Mouse (Mus musculus) heart, postnatal 10 days (tissue): ENCODE data around the gene Galr3. TPM values are rescaled to one million over a fixed set of nuclear protein-coding genes. Genes with fewer than 3 reads are reported as not detected.

Experiments used
- DNase-seq, 2 experiments: peaks; one replicate each; pipeline ENCODE4 v3.0.0; 2021
- intact Hi-C: fragments of 180-260 bp; cut with DNase I; formaldehyde crosslinking; loops from one replicate; pipeline ENCODE4 v1.15.1; 2025
- total RNA-seq, 2 experiments: library from RNA; stranded (reverse); gene quantifications; 2 replicates each; pipeline ENCODE4 v1.2.3; 2021

Galr3 gene
- total RNA-seq, 2 experiments from 2014 or later, result not detected

GRCm38 (mm10) chr15:79050964-79051363 lies 9.3 kb downstream of the Galr3 start:
- no peak for DNase-seq

DNA sequence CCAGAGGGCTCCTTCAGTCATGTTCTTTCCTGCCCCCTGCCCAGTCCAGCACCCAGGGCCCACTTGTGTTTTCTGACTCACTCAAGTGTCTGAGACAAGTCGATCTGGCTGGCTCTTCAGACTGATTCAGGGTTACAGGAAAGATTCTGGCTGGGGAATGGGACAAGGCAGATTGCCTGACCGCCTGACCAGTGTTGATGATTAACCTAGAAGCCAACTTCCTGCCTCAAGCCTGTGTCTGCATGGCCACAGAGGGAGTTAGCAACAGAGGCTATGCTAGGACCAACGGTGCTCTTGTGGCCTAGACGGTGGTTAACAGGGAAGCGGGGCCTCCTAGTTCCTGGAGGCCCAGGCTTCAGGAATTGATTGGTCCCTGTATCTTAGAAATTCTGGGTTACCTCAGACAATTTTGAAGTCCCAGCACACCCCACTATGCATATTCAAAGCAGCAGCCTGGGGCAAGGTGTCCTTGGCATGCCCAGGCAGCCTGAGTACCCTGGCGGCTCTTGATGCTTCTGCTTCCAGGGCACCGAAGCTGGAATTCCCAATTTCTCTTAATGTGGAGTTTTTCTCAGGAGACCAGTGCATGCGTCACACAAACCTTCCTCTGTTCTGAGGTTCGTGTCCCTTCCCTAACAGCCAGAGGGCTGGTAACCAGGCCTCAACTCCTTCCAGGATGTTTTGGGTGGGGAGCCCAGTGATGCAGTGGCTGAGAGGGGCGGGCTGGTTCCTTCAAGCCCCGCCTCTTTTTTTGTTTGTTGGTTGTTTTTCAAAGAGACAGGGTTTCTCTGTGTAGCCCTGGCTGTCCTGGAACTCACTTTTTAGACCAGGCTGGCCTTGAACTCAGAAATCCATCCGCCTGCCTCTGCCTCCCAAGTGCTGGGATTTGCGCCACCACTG lies 10.0 kb downstream of the Galr3 start:
- intact Hi-C loops, result no loop called here
- DNase-seq, result peak in 1 of 2 experiments; percentile 33

More at GRCm38 (mm10) chr15:79050964-79051363, 9.3 kb downstream of the Galr3 start:
- intact Hi-C loops, result no loop called here

- intact Hi-C loops, result no loop called here
- no peak for DNase-seq
These were observed 10.7 kb downstream of the Galr3 start for GRCm38 (mm10) chr15:79052366-79052765.

DNA sequence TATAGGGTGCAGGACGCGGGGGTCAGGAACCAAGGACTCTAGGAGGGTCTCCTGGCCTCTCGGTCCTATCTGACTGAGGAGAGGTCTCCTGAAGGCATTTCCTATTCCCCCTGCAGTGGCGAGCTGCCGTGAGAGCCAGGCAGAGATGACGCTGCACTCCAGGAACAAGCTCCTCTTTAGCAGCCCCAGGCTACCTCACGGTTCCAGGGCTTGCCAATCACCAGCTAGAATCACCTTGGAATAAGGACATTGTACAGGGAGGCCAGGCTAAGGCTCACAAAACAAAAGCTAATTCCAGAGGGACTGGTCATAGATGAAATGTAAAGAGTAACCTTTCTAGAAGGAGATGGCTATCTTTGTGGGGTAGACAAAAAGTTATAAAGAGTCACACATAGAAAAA lies 14.9 kb downstream of the Galr3 start:
- intact Hi-C loops, result no loop called here
- no peak for DNase-seq

DNA sequence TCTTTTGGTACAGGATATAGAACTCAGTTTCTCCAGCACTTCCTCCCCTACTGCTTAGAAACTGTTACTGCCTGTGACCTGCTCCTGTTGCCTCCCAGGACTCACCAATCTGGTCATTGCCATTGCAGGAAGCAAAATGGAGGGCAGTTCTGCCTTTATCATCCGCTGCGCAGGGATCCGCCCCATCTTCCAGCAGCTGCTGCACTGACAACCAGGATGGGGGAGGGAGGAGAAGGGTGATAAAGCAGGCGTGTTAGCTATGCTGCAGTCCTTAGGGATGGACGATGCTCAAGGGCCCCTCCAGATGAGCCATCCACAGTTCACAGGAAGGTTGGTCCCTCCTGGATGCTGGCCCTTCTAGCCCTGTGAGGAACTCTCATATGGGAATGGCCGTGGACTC lies 16.2 kb downstream of the Galr3 start:
- no peak for DNase-seq
- intact Hi-C loops, result no loop called here

GRCm38 (mm10) chr15:79060887-79061565 lies 19.3 kb downstream of the Galr3 start:
- DNase-seq, result no peak
- intact Hi-C loops, result no loop called here

DNA sequence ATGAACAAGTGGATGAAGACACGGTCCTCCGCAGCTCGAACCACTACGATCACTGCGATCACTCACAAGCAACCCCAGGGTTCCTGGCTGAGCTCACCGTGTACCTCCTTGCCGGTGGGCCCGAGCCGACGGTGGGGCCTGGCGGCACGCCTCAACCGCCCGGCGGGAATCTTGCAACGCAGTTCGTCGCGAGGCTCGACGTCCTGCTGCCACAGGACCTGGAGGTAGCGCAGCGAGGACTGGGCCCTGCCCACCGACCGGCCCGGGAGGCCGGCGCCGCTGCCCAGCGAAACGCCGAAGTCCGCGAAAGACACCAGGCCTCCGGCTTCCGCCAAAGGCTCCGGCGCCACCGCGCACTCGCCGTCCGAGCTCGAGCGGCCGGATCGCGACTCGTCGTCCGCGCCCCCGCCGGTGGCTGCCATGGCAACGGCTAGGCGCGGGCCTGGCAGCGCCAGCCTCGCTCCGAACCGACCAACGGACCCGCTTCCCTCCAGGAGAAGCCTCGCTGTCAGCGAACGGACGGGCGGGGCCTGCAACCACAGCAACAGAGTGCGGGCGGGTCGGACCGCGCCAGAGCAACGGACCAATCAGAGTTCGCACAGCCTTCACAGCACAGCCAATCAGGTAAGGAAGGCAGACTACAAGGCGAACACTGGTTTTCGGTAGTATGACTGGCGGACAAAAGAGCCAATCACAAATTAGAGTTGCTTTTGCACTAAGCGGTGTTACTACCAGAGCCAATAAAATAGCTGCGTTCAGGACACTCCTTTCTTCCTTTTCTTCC lies 20.9 kb downstream of the Galr3 start, which contains the start of gene Ankrd54:
Gene Ankrd54 (minus strand): TSS at position 518 of the 784 bp plus-strand sequence.
- intact Hi-C loops, result no loop called here
- peak; percentile 99 for DNase-seq

DNA sequence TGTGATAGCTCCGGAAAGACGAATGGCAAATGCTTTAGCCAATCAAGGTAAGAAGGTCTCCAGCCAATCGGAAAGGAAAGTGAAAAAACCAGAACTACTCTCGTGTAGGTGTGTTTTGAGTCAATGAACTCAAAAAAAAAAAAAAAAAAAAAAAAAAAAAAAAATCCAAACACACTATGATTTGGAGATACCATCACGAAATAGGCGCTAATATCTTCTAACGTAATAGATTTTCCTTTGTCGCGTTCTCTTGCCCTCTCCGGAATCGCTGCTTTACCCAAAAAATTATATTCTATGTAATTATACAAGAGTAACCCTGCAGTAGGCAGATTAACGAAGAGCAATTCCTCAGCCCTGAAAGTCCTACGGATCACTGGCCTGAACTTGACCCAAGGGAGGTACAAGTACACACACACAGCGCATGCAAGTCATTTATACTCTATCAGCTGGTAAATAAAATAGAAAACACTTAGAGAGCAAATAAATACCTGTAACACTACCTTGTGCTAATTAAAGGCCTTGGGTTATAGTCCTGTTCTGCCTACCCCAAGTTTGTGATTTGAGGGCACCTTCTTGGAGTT lies 21.6 kb downstream of the Galr3 start:
- no peak for DNase-seq
- intact Hi-C loops, result no loop called here

- peak; percentile 42 to 53 for DNase-seq
- intact Hi-C loops, result no loop called here
These were observed 23.5 kb downstream of the Galr3 start for GRCm38 (mm10) chr15:79065086-79065770.

DNA sequence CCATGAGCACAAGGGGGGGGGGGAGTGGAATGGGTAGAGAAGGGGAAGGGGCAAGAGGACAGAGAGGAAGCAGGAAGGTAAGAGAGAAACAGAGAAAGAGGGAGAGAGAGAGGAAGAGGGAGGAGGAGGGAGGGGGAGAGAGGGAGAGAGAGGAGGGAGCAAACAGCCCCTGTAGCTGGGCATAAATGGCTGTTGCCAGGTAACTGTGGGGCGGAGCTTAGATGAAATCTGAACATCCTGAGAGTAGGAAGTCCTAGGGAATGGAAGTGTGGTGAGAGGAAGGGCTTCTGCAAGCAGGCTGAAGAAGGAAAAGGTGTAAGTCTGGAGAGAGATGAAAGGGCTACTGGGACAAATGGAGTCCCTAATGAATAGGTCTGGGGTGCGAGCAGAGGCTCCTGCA lies 24.6 kb downstream of the Galr3 start:
- intact Hi-C loops, result no loop called here
- no peak for DNase-seq

DNA sequence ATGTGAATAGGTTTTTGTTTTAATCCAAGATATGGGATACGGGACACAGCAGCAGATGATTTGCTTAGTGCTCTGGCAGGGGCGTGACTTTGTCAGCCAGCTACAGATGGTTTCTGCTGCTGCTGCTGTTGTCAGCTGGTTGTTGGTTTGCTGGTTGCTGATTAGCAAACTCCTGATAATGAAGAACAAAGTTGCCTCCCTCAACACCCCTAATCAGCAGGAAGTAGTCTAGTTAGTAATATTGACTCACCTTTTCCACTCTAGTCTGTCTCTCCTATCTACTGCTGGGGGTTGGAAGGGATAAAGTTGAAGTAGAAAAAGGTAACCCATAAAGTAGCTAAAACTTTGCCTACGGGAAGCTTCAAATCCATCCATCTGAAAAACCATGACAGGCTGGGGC lies 25.9 kb downstream of the Galr3 start:
- intact Hi-C loops, result no loop called here
- no peak for DNase-seq

GRCm38 (mm10) chr15:79068416-79068815 lies 26.7 kb downstream of the Galr3 start:
- intact Hi-C loops, result no loop called here

GRCm38 (mm10) chr15:79071117-79072039 lies 29.7 kb downstream of the Galr3 start:
- peak; percentile 52 to 65 for DNase-seq
- intact Hi-C loops, result loop anchor here (1.0 to 5.0 kb wide), 2 partner anchors 33 to 159 kb away; partner anchors contain the start of gene Pdxp

More at GRCm38 (mm10) chr15:79068416-79068815, 26.7 kb downstream of the Galr3 start:
- no peak for DNase-seq

- DNase-seq, result no peak
- intact Hi-C loops, result loop anchor here (5.0 kb wide), 1 partner anchor 161 kb away; the partner anchor contains the start of gene Pdxp
These were observed 32.1 kb downstream of the Galr3 start for GRCm38 (mm10) chr15:79073752-79074151.

GRCm38 (mm10) chr15:79074446-79074845 lies 32.8 kb downstream of the Galr3 start:
- DNase-seq, result no peak
- intact Hi-C loops, result loop anchor here (5.0 kb wide), 1 partner anchor 162 kb away; the partner anchor contains the start of gene Pdxp

DNA sequence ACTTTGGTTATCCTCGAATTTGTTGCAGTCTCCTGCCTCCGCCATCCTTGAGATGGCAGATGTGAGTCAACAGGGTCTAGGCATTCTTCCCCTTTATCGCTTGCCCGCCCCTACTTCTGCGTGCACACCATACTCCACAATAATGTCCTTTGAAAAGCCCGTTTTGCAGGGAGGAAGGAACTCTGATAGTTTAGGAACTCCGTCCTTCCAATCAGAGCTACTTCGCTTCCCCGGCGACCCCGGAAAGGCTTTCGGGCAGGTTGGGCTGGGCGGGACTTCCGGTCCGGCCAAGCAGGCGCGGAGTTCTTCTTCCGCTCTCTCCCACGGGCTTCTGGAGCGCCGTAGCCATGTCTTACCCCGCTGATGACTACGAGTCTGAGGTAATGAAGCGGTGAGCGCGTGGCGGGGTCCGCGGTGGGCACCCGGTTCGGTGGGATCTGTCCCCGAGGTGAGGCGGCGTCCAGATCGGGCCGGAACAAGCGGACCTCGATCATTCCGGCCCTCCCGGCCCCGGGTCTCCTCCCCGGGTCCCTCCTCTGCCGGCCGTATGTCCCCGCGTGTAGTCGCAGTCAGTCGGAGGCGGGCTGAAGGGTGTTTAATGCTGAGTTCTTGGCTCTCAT lies 33.3 kb downstream of the Galr3 start, which contains the start of gene Eif3l:
Gene Eif3l (plus strand): TSS at position 267 of the 620 bp plus-strand sequence.
- peak; percentile 92 to 94 for DNase-seq
- intact Hi-C loops, result loop anchor here (5.0 kb wide), 1 partner anchor 163 kb away; the partner anchor contains the start of gene Pdxp

DNA sequence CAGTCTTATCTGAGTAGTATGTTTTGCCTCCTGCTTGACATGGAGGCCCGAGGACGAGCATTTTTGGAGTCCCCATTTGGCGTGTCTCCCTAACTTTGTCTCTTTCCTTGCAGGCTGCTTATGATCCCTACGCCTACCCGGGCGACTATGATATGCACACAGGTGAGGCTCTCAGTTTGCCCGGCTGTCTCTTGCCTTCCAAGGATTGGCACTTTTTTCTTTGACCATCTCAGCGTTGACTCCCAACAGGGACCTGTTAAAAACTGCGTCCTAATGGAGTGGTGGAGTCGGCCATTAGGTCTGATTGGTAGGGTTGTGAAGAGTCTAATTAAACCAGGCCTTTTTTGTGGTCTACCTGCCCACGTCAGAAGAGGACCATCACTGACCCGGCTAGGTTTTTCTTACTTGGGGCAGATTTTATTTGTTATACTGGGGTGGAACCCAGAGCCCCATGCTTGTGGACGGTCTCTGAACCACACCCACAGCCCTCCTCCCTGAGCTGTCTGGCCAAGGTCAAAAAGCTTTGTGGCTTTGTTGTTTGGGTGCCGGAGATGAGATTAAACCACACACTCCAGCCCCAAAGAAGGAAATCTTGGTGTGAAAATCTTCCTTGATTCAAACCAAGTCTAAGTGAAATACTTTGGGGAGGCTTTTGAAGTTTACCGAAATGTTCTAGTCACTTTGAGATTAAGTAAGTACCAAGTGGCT lies 34.1 kb downstream of the Galr3 start:
- no peak for DNase-seq
- intact Hi-C loops, result no loop called here
